Comparison of ENCODE assay signal across 30 mouse cellular contexts in genomic region chr17:24535300-24535699, GRCm38 (mm10). TPM values are rescaled to one million over a fixed set of nuclear protein-coding genes. Genes with fewer than 3 reads are reported as not detected.
A peak's percentile ranks its signal among the peaks of the same experiment; 100 is the strongest.
DNase-seq lines count a peak whose midpoint lies in the region; ATAC-seq and TF ChIP-seq lines count a peak whose summit lies in the region.
"Had no signal": no experiment of that assay in that cellular context is flagged by ENCODE, and none has a peak within 500 bp of the region (broad histone marks: within the 10 kb centered on the region; RNA-seq: fewer than 3 reads in every experiment).

No protein-coding gene starts in this region.

- H3K9ac ChIP-seq in stomach, embryonic 16.5 days (ENCODE audit: low read length) = 0 out of 2 replicates have a peak overlapping the region, but pooled peaks have one; percentile 23
- H3K9ac ChIP-seq: embryonic facial prominence, embryonic 12.5 days; intestine, embryonic 15.5 days; liver, embryonic 15.5 days; lung, embryonic 14.5 days; midbrain, embryonic 15.5 days; neural tube, embryonic 15.5 days; stomach, embryonic 15.5 days had no signal

- H3K9me3 ChIP-seq in stomach, embryonic 16.5 days (replicated peaks; ENCODE audit: control insufficient read depth, low read length) = no peaks in the 10 kb centered on the region
- H3K9me3 ChIP-seq: embryonic facial prominence, embryonic 12.5 days; hindbrain, embryonic 10.5 days; intestine, embryonic 15.5 days; liver, embryonic 15.5 days; midbrain, embryonic 10.5 days; midbrain, embryonic 15.5 days; neural tube, embryonic 15.5 days; stomach, embryonic 15.5 days had no signal

- H3K4me2 ChIP-seq in stomach, embryonic 16.5 days (ENCODE audit: low read depth, low read length) = no peak overlapping the region
- H3K4me2 ChIP-seq: embryonic facial prominence, embryonic 12.5 days; intestine, embryonic 15.5 days; liver, embryonic 15.5 days; lung, embryonic 14.5 days; midbrain, embryonic 15.5 days; neural tube, embryonic 15.5 days; stomach, embryonic 15.5 days had no signal

- 38% methylated on average over 5 of the region's 5 CpGs for WGBS in stomach, embryonic 16.5 days

- peak; percentile 40; the same call in 1 of the 2 replicates for TF ChIP-seq POLR2A in cortical plate, adult 2 months (IDR thresholded peaks at IDR 0.05; ENCODE audit: extremely low read depth, insufficient read depth, low read length)

- intact Hi-C loops in left cerebral cortex, adult 2 months (cut with DNase I) = loop anchor here (2.0 kb wide), 1 partner anchor 14 kb away; the partner anchor contains the start of gene Pkd1
- intact Hi-C loops in left cerebral cortex, postnatal 14 days (cut with DNase I) = no loop called here

- TF ChIP-seq CTCF in left cerebral cortex, adult 2 months (IDR thresholded peaks at IDR 0.05) = no peak
- no peak for TF ChIP-seq CTCF in cortical plate, adult 2 months (IDR thresholded peaks at IDR 0.05; ENCODE audit: extremely low read depth, insufficient read depth, low read length)

- peaks cover 19% of the 10 kb centered on the region for H3K4me1 ChIP-seq in cortical plate, adult 2 months (ENCODE audit: control insufficient read depth, insufficient read depth, low read length)
- H3K4me1 ChIP-seq in stomach, embryonic 16.5 days (ENCODE audit: control insufficient read depth, insufficient read depth, low read length) = peaks cover 13% of the 10 kb centered on the region

- no peaks in the 10 kb centered on the region for H3K27me3 ChIP-seq in stomach, embryonic 16.5 days (ENCODE audit: control insufficient read depth, insufficient read depth, low read length)
- H3K27me3 ChIP-seq: embryonic facial prominence, embryonic 12.5 days; intestine, embryonic 15.5 days; midbrain, embryonic 15.5 days; neural tube, embryonic 15.5 days; stomach, embryonic 15.5 days had no signal

- H3K4me3 ChIP-seq in left cerebral cortex, adult 2 months = no peak overlapping the region
- no peak overlapping the region for H3K4me3 ChIP-seq in cortical plate, adult 2 months (ENCODE audit: insufficient read depth, low read length)
- no peak overlapping the region for H3K4me3 ChIP-seq in stomach, embryonic 16.5 days (replicated peaks; ENCODE audit: low read length)
- H3K4me3 ChIP-seq: embryonic facial prominence, embryonic 12.5 days; hindbrain, embryonic 10.5 days; intestine, embryonic 15.5 days; liver, embryonic 15.5 days; midbrain, embryonic 10.5 days; midbrain, embryonic 15.5 days; neural tube, embryonic 15.5 days; stomach, embryonic 15.5 days had no signal

- no peaks in the 10 kb centered on the region for H3K36me3 ChIP-seq in stomach, embryonic 16.5 days (ENCODE audit: control insufficient read depth, insufficient read depth, low read length)
- H3K36me3 ChIP-seq: intestine, embryonic 15.5 days; midbrain, embryonic 15.5 days; neural tube, embryonic 15.5 days; stomach, embryonic 15.5 days had no signal

- peak overlapping the region; percentile 87 for H3K27ac ChIP-seq in left cerebral cortex, adult 2 months
- peak overlapping the region; percentile 45 for H3K27ac ChIP-seq in cortical plate, adult 2 months (ENCODE audit: insufficient read depth, low read length)
- 0 out of 2 replicates have a peak overlapping the region, but pooled peaks have one; percentile 10 for H3K27ac ChIP-seq in stomach, embryonic 16.5 days (ENCODE audit: low read length)
- H3K27ac ChIP-seq: embryonic facial prominence, embryonic 12.5 days; hindbrain, embryonic 10.5 days; hindbrain, postnatal 0 days; intestine, embryonic 15.5 days; liver, embryonic 15.5 days; midbrain, embryonic 10.5 days; midbrain, embryonic 15.5 days; neural tube, embryonic 15.5 days; stomach, embryonic 15.5 days had no signal

- no peak for DNase-seq in frontal cortex, postnatal 10 days (ENCODE audit: low spot score in 2 of 2)
- peak in 1 of 2 experiments; percentile 12 for DNase-seq in left cerebral cortex, adult 2 months (ENCODE audit: extremely low spot score in 1 of 2, low spot score in 2 of 2)
- no peak for DNase-seq in left cerebral cortex, postnatal 14 days (ENCODE audit: low spot score in 2 of 2)
- DNase-seq in cerebellum, adult 11-12 months = no peak
- DNase-seq: adrenal gland, postnatal 25 days; B cell, adult 2 months; cerebellum, adult 2 months; cerebellum, postnatal 14 days; gastrocnemius, postnatal 10 days; heart, postnatal 14 days; kidney, adult 2 months; kidney, postnatal 14 days; lung, embryonic 14.5 days; thymus, adult 2 months; thymus, postnatal 36 days had no signal

- peak; percentile 53 for ATAC-seq in frontal cortex, adult (ENCODE audit: low TSS enrichment)
- no peak for ATAC-seq in stomach, embryonic 16.5 days (ENCODE audit: insufficient read depth, low FRiP score)
- ATAC-seq: forebrain, embryonic 14.5 days; hindbrain, postnatal 0 days; intestine, embryonic 15.5 days; midbrain, embryonic 15.5 days had no signal

RNA-seq across cellular contexts. Expression of gene Rab26, which starts 1.3 kb away (rescaled TPM):
- 10 to 100 TPM; 53.6 to 54.1 TPM for total RNA-seq in left cerebral cortex, adult 2 months (2021)
- total RNA-seq in left cerebral cortex, postnatal 14 days (2021) = 10 to 100 TPM; 36.2 to 40.4 TPM
- polyA plus RNA-seq in cortical plate, adult 2 months (2012; rRNA removed) = 97.3 and 102 TPM in 2 replicates
- 7.9 and 9.4 TPM in 2 replicates for polyA plus RNA-seq in stomach, embryonic 16.5 days (2015; fragmentation: Nextera tagmentation; extraction: Ambion mirVana)
- total RNA-seq: granulocyte monocyte progenitor cell, adult 5-6 weeks had no signal

RNA-seq across cellular contexts. Expression of gene Traf7, which starts 7.6 kb away (rescaled TPM):
- 10 to 100 TPM; 81.3 to 85.3 TPM for total RNA-seq in left cerebral cortex, adult 2 months (2021)
- total RNA-seq in left cerebral cortex, postnatal 14 days (2021) = 10 to 100 TPM; 86.8 to 91.7 TPM
- polyA plus RNA-seq in cortical plate, adult 2 months (2012; rRNA removed) = 176 and 187 TPM in 2 replicates
- 80.6 and 104 TPM in 2 replicates for polyA plus RNA-seq in stomach, embryonic 16.5 days (2015; fragmentation: Nextera tagmentation; extraction: Ambion mirVana)

RNA-seq across cellular contexts. Expression of gene Pkd1, which starts 14.3 kb away (rescaled TPM):
- 10 to 100 TPM; 89.1 to 97.5 TPM for total RNA-seq in left cerebral cortex, adult 2 months (2021)
- total RNA-seq in left cerebral cortex, postnatal 14 days (2021) = 10 to 100 TPM; 68.6 to 78.7 TPM
- 82.0 and 91.8 TPM in 2 replicates for polyA plus RNA-seq in cortical plate, adult 2 months (2012; rRNA removed)
- polyA plus RNA-seq in stomach, embryonic 16.5 days (2015; fragmentation: Nextera tagmentation; extraction: Ambion mirVana) = 21.7 and 22.2 TPM in 2 replicates

RNA-seq across cellular contexts. Expression of gene Caskin1, which starts 46.9 kb away (rescaled TPM):
- total RNA-seq in left cerebral cortex, adult 2 months (2021) = 100 to 1,000 TPM; 134 to 144 TPM
- 100 to 1,000 TPM; 134 to 145 TPM for total RNA-seq in left cerebral cortex, postnatal 14 days (2021)
- 106 and 109 TPM in 2 replicates for polyA plus RNA-seq in cortical plate, adult 2 months (2012; rRNA removed)
- 1.5 and 2.3 TPM in 2 replicates for polyA plus RNA-seq in stomach, embryonic 16.5 days (2015; fragmentation: Nextera tagmentation; extraction: Ambion mirVana)
- total RNA-seq: granulocyte monocyte progenitor cell, adult 5-6 weeks; megakaryocyte progenitor cell, adult 5-6 weeks had no signal

RNA-seq across cellular contexts. Expression of gene Mlst8, which starts 56.4 kb away (rescaled TPM):
- total RNA-seq in left cerebral cortex, adult 2 months (2021) = 10 to 100 TPM; 34.5 to 37.1 TPM
- total RNA-seq in left cerebral cortex, postnatal 14 days (2021) = 10 to 100 TPM; 32.3 to 36.9 TPM
- 37.0 and 39.1 TPM in 2 replicates for polyA plus RNA-seq in cortical plate, adult 2 months (2012; rRNA removed)
- 29.0 and 33.6 TPM in 2 replicates for polyA plus RNA-seq in stomach, embryonic 16.5 days (2015; fragmentation: Nextera tagmentation; extraction: Ambion mirVana)

Comparison
In these comparisons a context has a peak if more than half of its experiments do, and no peak if none do; other contexts are left out.
1. H3K27ac ChIP-seq: peak in every context shown above with its lines; median percentile 87 in left cerebral cortex, adult 2 months; 45 in cortical plate, adult 2 months; 10 in stomach, embryonic 16.5 days.